Mouse (Mus musculus) liver, embryonic 14.5 days (tissue): Measurements from ENCODE around the gene Mcm2. TPM values are rescaled to one million over a fixed set of nuclear protein-coding genes. Genes with fewer than 3 reads are reported as not detected.

ENCODE experiments used
- ATAC-seq: fragments of 200-750 bp; cut with Nextera tagmentation; 2 replicates; pipeline ENCODE4 v1.8.0; 2017; ENCODE audit warnings: moderate number of reproducible peaks, mild to moderate bottlenecking, moderate library complexity; ENCODE audit not compliant: insufficient read depth
- DNase-seq, 3 experiments: peaks; one replicate each; pipeline ENCODE4 v3.0.0-alpha.2; 2012 to 2013; ENCODE audit warnings: low read depth in 3 of 3, low spot score in 3 of 3
- H3K27ac ChIP-seq: fragments of 300-500 bp; sonication (generic); 2 replicates; pipeline ENCODE4 v1.5.1; 2014; ENCODE audit warnings: moderate library complexity, mild to moderate bottlenecking, control low read depth, inconsistent platforms
- H3K27me3 ChIP-seq: fragments of 300-500 bp; sonication (generic); 2 replicates; pipeline ENCODE4 v1.6.1; 2014; ENCODE audit warnings: mild to moderate bottlenecking, low read length, moderate library complexity; ENCODE audit not compliant: control insufficient read depth, insufficient read depth
- H3K36me3 ChIP-seq: fragments of 300-500 bp; sonication (generic); replicated peaks from 2 replicates; pipeline ENCODE4 v1.6.1; 2014; ENCODE audit warnings: low read depth; ENCODE audit not compliant: control insufficient read depth, insufficient read depth
- H3K4me1 ChIP-seq, 2 experiments: fragments of 200-500 bp in 1 of 2; fragments of 300-500 bp in 1 of 2; sonication (generic) in 1 of 2; replicated peaks; 2 replicates each; pipeline ENCODE4 v1.6.1; 2012 to 2014; ENCODE audit warnings: antibody characterized with exemption in 1 of 2, inconsistent platforms in 1 of 2, low read length in 1 of 2; ENCODE audit not compliant: control insufficient read depth in 2 of 2, insufficient read depth in 2 of 2
- H3K4me2 ChIP-seq: fragments of 300-500 bp; sonication (generic); 2 replicates; pipeline ENCODE4 v1.6.1; 2014; ENCODE audit warnings: low read depth, mild to moderate bottlenecking, control low read depth, moderate library complexity
- H3K4me3 ChIP-seq, 2 experiments: fragments of 200-500 bp in 1 of 2; fragments of 300-500 bp in 1 of 2; sonication (generic) in 1 of 2; 2 replicates each; pipeline ENCODE4 v1.5.1; 2012 to 2014; ENCODE audit warnings: low read depth in 2 of 2, low read length in 2 of 2, mild to moderate bottlenecking in 2 of 2, control low read depth in 1 of 2, inconsistent platforms in 1 of 2, moderate library complexity in 1 of 2; ENCODE audit not compliant: insufficient read depth in 1 of 2
- H3K9ac ChIP-seq: fragments of 300-500 bp; sonication (generic); replicated peaks from 2 replicates; pipeline ENCODE4 v1.6.1; 2014; ENCODE audit warnings: mild to moderate bottlenecking, control low read depth, moderate library complexity
- H3K9me3 ChIP-seq: fragments of 300-500 bp; sonication (generic); 2 replicates; pipeline ENCODE4 v1.6.1; 2016; ENCODE audit warnings: low read length, mixed read lengths; ENCODE audit not compliant: control insufficient read depth
- CTCF ChIP-seq: IDR thresholded peaks from 2 replicates; pipeline ENCODE4 v1.5.1; 2016; ENCODE audit warnings: antibody characterized with exemption, low read depth, control low read depth
- EP300 ChIP-seq: IDR thresholded peaks from 2 replicates; pipeline ENCODE4 v1.6.1; 2016; ENCODE audit warnings: antibody characterized with exemption, low read depth
- WGBS: fragments of 180-500 bp; shearing (Covaris S2); extraction: QIAGEN DNeasy Blood & Tissue Kit; methylation state at CpG from one replicate; pipeline ENCODE4 v1.1.7; 2014; ENCODE audit not compliant: insufficient replicate concordance; 5-methylcytosine and 5-hydroxymethylcytosine counted together
- polyA plus RNA-seq, 2 experiments: library from polyadenylated mRNA; depleted of rRNA in 1 of 2; stranded (reverse) in 1 of 2; unstranded in 1 of 2; fragments of >200 nt; fragmentation: Nextera tagmentation in 1 of 2; extraction: Ambion mirVana in 1 of 2; gene quantifications; 2 replicates each; pipeline versions ENCODE4 v1.2.1 to v1.2.3; 2012 to 2014

The Mcm2 gene
- polyA plus RNA-seq, 2 experiments: 113 to 142 TPM

DNA sequence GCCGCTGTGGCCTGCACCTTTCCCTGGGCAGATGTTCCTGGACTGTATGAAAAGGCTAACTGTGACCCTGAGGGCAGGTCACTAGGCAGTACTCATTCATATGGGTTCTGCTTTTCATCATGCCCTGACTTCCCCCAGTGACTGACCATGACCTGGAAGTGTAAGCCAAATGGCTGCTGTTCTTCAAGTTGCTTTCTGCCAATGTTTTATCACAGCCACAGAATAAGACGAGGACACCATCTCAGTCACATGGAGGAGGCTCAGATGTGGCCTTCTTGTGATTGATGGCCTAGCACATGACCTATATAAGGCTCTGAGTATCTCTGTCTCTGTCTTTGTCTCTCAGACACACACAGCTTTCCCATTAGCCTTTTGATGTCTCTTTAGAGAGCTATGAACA lies 51.0 kb downstream of the Mcm2 start:
- Histone ChIP-seq H3K27ac (no peak overlapping the region), H3K9me3 (no peaks in the 10 kb centered on the region), H3K4me1 (peaks cover 5 to 8% of the 10 kb centered on the region in 2 experiments; a peak in 3 of 4 replicates), H3K36me3 (no peaks in the 10 kb centered on the region), H3K9ac (no peak overlapping the region), H3K27me3 (no peaks in the 10 kb centered on the region), H3K4me3 (no peak overlapping the region), H3K4me2 (no peak overlapping the region)
- ATAC-seq (no peak), DNase-seq (no peak)
- WGBS: 56% methylated on average over 2 of the region's 2 CpGs
- no peak for TF ChIP-seq CTCF

- 73% methylated on average over 7 of the region's 7 CpGs for WGBS
Measured at GRCm38 (mm10) chr6:88844901-88845565, 53.5 kb downstream of the Mcm2 start.

DNA sequence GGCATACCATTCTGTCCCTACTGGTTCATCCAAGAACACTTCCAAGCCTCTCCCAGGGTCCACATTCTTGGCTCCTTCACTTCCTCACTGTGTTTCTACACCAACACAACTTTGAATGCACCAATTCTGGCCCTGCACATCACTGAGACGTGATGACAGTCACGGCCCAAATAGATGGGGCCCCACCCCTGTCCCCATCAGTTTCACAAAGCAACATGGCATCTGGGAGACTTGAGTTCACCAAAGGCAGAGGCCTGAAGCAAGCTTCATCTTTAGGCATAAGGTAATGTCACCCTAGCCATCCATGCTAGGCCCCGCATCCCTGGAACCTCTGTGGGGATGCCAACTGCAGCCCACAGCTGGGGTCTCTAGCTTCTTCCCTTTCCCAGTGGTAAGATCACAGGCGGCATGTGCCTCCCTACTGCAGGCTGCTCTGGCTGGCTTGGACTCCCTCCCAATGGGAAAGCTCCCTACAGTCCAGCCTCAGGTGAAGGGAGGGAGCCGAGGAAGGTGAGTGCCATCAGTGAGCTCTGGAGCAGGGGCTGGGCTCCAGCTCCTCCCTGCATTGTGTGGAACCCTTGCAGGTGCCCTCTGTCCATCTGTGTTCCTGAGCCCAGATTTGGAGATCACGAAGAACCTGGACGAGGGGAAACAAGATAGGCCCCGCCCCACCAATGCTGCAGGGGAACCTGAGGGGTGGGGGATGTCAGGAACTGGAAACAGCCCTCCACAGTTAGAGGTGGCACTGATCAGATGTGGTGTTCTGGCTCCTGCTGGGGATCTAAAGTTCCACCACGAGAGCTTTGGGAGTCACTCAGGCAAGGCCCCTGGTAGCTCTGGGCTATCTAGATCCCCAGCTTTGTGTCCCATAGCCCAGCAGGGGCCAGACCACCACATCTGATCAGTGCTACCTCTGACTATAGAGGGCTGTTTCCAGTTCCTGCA lies 54.5 kb downstream of the Mcm2 start:
- no peaks in the 10 kb centered on the region for H3K9me3 ChIP-seq

More at GRCm38 (mm10) chr6:88844901-88845565, 53.5 kb downstream of the Mcm2 start:
- H3K27ac ChIP-seq: no peak overlapping the region
- no peak overlapping the region for H3K4me2 ChIP-seq
- H3K4me3 ChIP-seq: no peak overlapping the region
- peaks cover 8 to 16% of the 10 kb centered on the region in 2 experiments for H3K4me1 ChIP-seq
- DNase-seq: no peak
- no peaks in the 10 kb centered on the region for H3K27me3 ChIP-seq
- H3K9me3 ChIP-seq: no peaks in the 10 kb centered on the region
- H3K36me3 ChIP-seq: no peaks in the 10 kb centered on the region
- ATAC-seq: no peak
- no peak for TF ChIP-seq EP300
- TF ChIP-seq CTCF: no peak
- no peak overlapping the region for H3K9ac ChIP-seq

DNA sequence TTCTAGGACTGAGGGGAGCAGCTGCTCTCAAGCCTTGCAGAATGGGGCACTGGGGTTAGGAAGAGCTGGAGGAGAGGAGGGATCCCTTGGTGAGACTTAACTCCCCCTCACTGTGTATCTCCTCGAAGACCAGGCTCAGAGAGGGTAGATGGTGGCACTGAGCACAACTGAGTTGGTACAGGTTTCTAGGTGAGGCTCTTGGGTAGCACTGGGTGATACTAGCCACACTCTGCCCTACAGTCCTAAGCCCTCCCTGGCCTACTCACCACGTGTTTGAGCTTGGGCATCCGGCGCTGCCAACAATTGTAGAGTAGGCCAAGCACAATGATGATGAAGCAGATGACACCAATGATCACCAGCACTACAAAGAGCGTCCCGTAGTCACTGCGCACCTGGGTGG lies 55.3 kb downstream of the Mcm2 start:
- WGBS: 72% methylated on average over 7 of the region's 7 CpGs

More for the DNA sequence above, 54.5 kb downstream of the Mcm2 start:
- ATAC-seq (no peak), DNase-seq (no peak)
- H3K4me3 ChIP-seq: no peak overlapping the region
- H3K4me1 ChIP-seq: peaks cover 8 to 16% of the 10 kb centered on the region in 2 experiments
- no peaks in the 10 kb centered on the region for H3K27me3 ChIP-seq
- 63% methylated on average over 9 of the region's 9 CpGs for WGBS
- no peak for TF ChIP-seq CTCF
- TF ChIP-seq EP300: no peak
- H3K27ac ChIP-seq: no peak overlapping the region
- H3K36me3 ChIP-seq: peaks cover 3% of the 10 kb centered on the region; the same call in 1 of the 2 replicates
- H3K9ac ChIP-seq: no peak overlapping the region
- H3K4me2 ChIP-seq: no peak overlapping the region

GRCm38 (mm10) chr6:88842731-88843151 lies 55.8 kb downstream of the Mcm2 start:
- Histone ChIP-seq H3K4me3 (peak overlapping the region; percentile 83 to 93), H3K27me3 (no peaks in the 10 kb centered on the region), H3K27ac (peak overlapping the region; percentile 87), H3K4me1 (peaks cover 8 to 16% of the 10 kb centered on the region in 2 experiments), H3K36me3 (peaks cover 16% of the 10 kb centered on the region), H3K9ac (peak overlapping the region; percentile 79), H3K4me2 (peak overlapping the region; percentile 85), H3K9me3 (no peaks in the 10 kb centered on the region)
- no peak for DNase-seq
- TF ChIP-seq CTCF (no peak; the same call in 1 of the 2 replicates), EP300 (no peak)
- 3% methylated on average over 32 of the region's 32 CpGs for WGBS
- no peak for ATAC-seq

More for the DNA sequence above, 55.3 kb downstream of the Mcm2 start:
- TF ChIP-seq CTCF: no peak
- no peak for TF ChIP-seq EP300
- H3K9me3 ChIP-seq: no peaks in the 10 kb centered on the region
- no peak for DNase-seq
- peak overlapping the region; percentile 85 for H3K4me2 ChIP-seq
- H3K9ac ChIP-seq: peak overlapping the region; percentile 79
- no peak for ATAC-seq
- no peak overlapping the region for H3K27ac ChIP-seq
- peaks cover 11% of the 10 kb centered on the region for H3K36me3 ChIP-seq
- peak overlapping the region; percentile 83 to 93; a peak in 3 of 4 replicates for H3K4me3 ChIP-seq
- peaks cover 8 to 16% of the 10 kb centered on the region in 2 experiments for H3K4me1 ChIP-seq
- no peaks in the 10 kb centered on the region for H3K27me3 ChIP-seq
